Mouse (Mus musculus) myocyte (in vitro differentiated cells): ENCODE measurements around the gene Rreb1.
A peak's percentile ranks its signal among the peaks of the same experiment; 100 is the strongest.

Experiments
- CEBPB ChIP-seq: IDR thresholded peaks from 2 replicates; pipeline ENCODE4 v1.6.1; 2011; ENCODE audit warnings: mild to moderate bottlenecking, moderate library complexity; ENCODE audit not compliant: poor library complexity, insufficient read depth, severe bottlenecking
- MAX ChIP-seq: IDR thresholded peaks from one replicate; pipeline ENCODE4 v1.6.1; 2011; ENCODE audit warnings: low read depth, mild to moderate bottlenecking, control low read depth
- MYOG ChIP-seq, 3 experiments: IDR thresholded peaks; one replicate each; pipeline ENCODE4 v1.6.1; 2011; ENCODE audit warnings: control low read depth in 2 of 3, low read depth in 2 of 3, mild to moderate bottlenecking in 2 of 3; ENCODE audit not compliant: insufficient read length in 2 of 3, control insufficient read depth in 1 of 3, insufficient read depth in 1 of 3
- POLR2A ChIP-seq: IDR thresholded peaks from one replicate; pipeline ENCODE4 v1.6.1; 2011; ENCODE audit warnings: low read depth, mild to moderate bottlenecking, control low read depth, moderate library complexity; ENCODE audit not compliant: insufficient read length
- POLR2AphosphoS2 ChIP-seq: IDR thresholded peaks from one replicate; pipeline ENCODE4 v1.6.1; 2011; ENCODE audit warnings: low read depth, control low read depth; ENCODE audit not compliant: insufficient read length
- TCF3 ChIP-seq: IDR thresholded peaks from one replicate; pipeline ENCODE4 v1.6.1; 2011; ENCODE audit warnings: low read depth, control low read depth; ENCODE audit not compliant: insufficient read length

DNA sequence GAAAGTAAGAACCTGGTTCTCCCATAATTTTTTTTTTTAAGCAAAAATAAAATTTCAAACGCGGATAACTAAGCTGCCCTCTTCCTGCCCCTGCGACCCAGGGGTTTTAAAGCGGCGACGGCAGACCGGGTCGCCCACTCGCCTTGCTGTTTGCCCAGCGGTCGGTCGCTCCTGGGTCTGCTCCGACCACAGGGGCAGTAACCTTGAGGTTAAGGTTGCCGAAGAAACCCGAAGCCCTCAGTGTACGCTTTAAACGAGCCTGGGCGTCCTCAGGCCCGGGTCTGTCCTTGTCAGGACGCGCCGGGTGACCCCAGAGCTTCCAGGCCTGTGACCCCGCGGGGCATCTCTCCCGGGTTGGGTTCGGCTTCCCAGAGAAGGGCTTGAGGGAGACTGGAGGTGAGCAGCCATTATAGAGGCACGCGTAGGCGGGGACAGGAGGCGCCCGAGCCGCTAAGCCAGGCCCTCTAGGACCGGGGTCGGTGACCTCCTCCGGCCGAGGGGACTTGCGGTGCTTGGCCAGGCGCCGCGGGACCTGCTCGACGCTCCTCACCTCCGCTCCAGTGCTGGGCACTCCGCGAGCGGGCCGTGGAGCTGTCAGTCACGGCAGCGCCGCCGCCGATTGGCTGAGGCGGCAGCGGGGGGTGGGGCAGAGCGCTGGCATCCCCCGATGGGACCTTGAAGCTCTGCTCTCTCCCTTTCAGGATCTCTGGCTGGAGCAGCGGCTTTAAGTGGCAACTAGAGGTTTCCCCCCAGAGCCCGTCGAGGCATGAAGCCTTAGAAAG is 79.3 kb downstream of the Rreb1 start:
- TF ChIP-seq TCF3 (no peak), POLR2AphosphoS2 (peak; percentile 61), POLR2A (peak; percentile 60), MAX (no peak), CEBPB (no peak), MYOG (IDR thresholded peaks at IDR 0.05; ENCODE audit: control insufficient read depth in 1 of 3, insufficient read depth in 1 of 3, insufficient read length in 2 of 3, low read depth in 2 of 3) (peak in 1 of 3 experiments; percentile 16)
